Mouse (Mus musculus): Measurements from ENCODE around the gene H3f3b.

DNA sequence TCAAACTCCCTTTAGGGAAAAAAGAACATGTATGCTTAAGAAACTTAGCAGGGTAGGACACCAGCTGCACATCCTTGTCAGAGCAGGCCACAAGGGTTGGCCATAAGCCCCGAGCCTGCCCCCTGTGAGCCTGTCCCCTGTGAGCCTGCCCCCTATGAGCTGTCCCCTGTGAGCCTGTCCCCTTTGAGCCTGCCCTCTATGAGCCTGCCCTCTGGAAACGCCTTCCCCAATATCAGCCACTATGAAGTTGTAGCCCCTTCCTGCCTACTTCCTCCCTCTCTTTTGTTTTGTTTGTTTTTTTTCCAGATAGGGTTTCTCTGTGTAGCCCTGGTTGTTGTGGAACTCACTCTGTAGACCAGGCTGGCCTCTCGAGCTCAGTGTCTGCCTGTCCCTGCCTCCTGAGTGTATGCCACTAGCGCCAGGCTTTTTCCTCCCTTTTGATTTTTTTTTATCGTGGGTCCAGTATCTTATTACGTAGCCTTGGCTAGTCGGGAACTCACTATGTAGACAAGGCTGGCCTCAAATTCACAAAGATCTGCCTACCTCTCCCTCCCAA lies 46.8 kb upstream of the H3f3b start:
- no peak for TF ChIP-seq CTCF (IDR thresholded peaks at IDR 0.05; ENCODE audit: low read depth)
- no peak for TF ChIP-seq EP300 (optimal IDR thresholded peaks at IDR 0.05)

Data from stomach, postnatal 0 days (tissue).